Mouse (Mus musculus) testis, adult 2 months (tissue): ENCODE measurements around the gene Ufsp1.

ENCODE experiments used
- CTCF ChIP-seq: fragments of 200-500 bp; IDR thresholded peaks from 2 replicates; pipeline ENCODE4 v1.5.1; 2012; ENCODE audit warnings: low read depth, mild to moderate bottlenecking, inconsistent platforms, low read length, moderate library complexity; ENCODE audit not compliant: control insufficient read depth, insufficient read depth, insufficient replicate concordance
- POLR2A ChIP-seq: fragments of 200-500 bp; IDR thresholded peaks from 2 replicates; pipeline ENCODE4 v1.6.1; 2012; ENCODE audit warnings: low read depth, mild to moderate bottlenecking, inconsistent platforms, low read length, moderate library complexity; ENCODE audit not compliant: control insufficient read depth

DNA sequence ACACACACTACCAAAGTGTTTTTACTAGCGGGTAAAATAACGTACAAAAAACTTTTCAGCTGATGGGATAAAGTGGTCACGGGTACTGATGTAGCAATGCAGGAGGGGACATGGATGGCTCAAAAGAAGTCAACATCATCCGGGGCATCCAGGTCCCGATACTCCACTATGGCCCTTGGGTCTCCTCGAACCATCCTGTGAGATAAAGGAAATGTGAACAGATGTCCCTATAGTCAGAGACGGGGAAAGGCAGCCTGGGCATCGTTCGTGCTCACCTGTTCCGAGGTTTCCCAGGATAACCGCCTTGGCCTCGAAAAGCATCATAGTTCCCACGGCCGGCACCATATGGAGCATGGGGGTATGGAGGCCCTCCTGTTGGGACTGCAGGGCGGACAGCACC is 1.3 kb downstream of the Ufsp1 start:
- TF ChIP-seq POLR2A: no peak
- TF ChIP-seq CTCF: no peak
